Mouse (Mus musculus): ENCODE data around the gene Cd320.

GRCm38 (mm10) chr17:33844196-33844595 lies 1.3 kb downstream of the Cd320 start:
- no peak for TF ChIP-seq POLR2A (IDR thresholded peaks at IDR 0.05; ENCODE audit: control insufficient read depth, extremely low read depth, insufficient read depth, low read length, poor library complexity)
- no peak for TF ChIP-seq CTCF (IDR thresholded peaks at IDR 0.05; ENCODE audit: borderline replicate concordance, control insufficient read depth, extremely low read depth, insufficient read depth, low read length, poor library complexity)

Data from thymus, adult 2 months (tissue).